Mouse (Mus musculus): ENCODE data around the gene Aptx. TPM values are rescaled to one million over a fixed set of nuclear protein-coding genes. Genes with fewer than 3 reads are reported as not detected.

The Aptx gene
- polyA plus RNA-seq, 1 experiment from 2014 or later: 44.8 TPM

DNA sequence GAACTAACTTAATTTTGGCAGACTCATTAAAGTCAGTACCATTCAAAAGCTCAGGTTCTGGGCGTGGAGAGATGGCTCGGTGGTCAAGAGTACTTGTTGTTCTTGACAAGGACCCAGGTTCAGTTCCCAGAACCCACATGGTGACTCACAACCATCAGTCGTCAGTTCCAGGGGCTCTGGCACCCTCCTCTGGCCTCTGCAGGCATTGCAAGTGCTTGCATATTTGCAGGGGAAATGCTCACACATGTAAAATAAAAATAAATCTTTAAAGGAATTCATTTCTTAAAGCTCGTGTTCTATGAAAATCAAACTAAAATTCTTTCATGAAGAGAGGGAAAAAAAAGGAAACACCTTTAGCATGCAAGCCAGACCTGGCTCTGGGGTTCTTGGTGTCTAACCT is 62.0 kb downstream of the Aptx start:
- Histone ChIP-seq H3K4me3 (replicated peaks; ENCODE audit: low read depth, low read length) (no peak overlapping the region), H3K36me3 (ENCODE audit: control insufficient read depth, insufficient read depth, low read length) (no peaks in the 10 kb centered on the region), H3K4me2 (ENCODE audit: low read length) (no peak overlapping the region), H3K27ac (replicated peaks; ENCODE audit: low read depth, low read length) (no peak overlapping the region), H3K9me3 (ENCODE audit: control insufficient read depth, low read length) (no peaks in the 10 kb centered on the region), H3K27me3 (ENCODE audit: control insufficient read depth, insufficient read depth, low read length) (no peaks in the 10 kb centered on the region), H3K4me1 (ENCODE audit: control insufficient read depth, insufficient read depth, low read length) (no peaks in the 10 kb centered on the region), H3K9ac (replicated peaks; ENCODE audit: low read length) (no peak overlapping the region)
- 86% methylated on average over 4 of the region's 4 CpGs for WGBS
- ATAC-seq (ENCODE audit: low FRiP score, low TSS enrichment): no peak
- no peak for DNase-seq

MicroRNAs encoded within 50 kb of the gene (microRNA counts, 519-probe panel; counts per million panel counts)
- not detected for microRNA mmu-miR-207

Small RNAs within 50 kb of the gene (microRNA-seq; reads per million reads assigned to microRNA genes)
- not detected for gene Mir207

Other genes with a start within 250 kb of the Aptx start
- 0.24 and 0.27 TPM in 2 replicates for gene Tmem215, start 231.0 kb downstream of the Aptx start, polyA plus RNA-seq (2014; fragmentation: Nextera tagmentation; extraction: Ambion mirVana)
- 669 and 677 TPM in 2 replicates for gene Dnaja1, start 19.0 kb upstream of the Aptx start, polyA plus RNA-seq (2014; fragmentation: Nextera tagmentation; extraction: Ambion mirVana)
- 114 and 136 TPM in 2 replicates for gene Smu1, start 54.7 kb upstream of the Aptx start, polyA plus RNA-seq (2014; fragmentation: Nextera tagmentation; extraction: Ambion mirVana)
- gene B4galt1, start 150.8 kb upstream of the Aptx start, polyA plus RNA-seq (2014; fragmentation: Nextera tagmentation; extraction: Ambion mirVana): 4.3 and 7.6 TPM in 2 replicates
- gene Spink4, start 216.9 kb upstream of the Aptx start, polyA plus RNA-seq (2014; fragmentation: Nextera tagmentation; extraction: Ambion mirVana): not detected in 2 replicates
- gene Bag1, start 245.1 kb upstream of the Aptx start, polyA plus RNA-seq (2014; fragmentation: Nextera tagmentation; extraction: Ambion mirVana): 203 and 204 TPM in 2 replicates
- 172 and 186 TPM in 2 replicates for gene Chmp5, start 245.2 kb upstream of the Aptx start, polyA plus RNA-seq (2014; fragmentation: Nextera tagmentation; extraction: Ambion mirVana)

All from midbrain, embryonic 14.5 days (tissue).